Mouse (Mus musculus) gastrocnemius, postnatal 10 days (tissue): ENCODE data around the gene Mfap3. TPM values are rescaled to one million over a fixed set of nuclear protein-coding genes. Genes with fewer than 3 reads are reported as not detected.

Source experiments
- DNase-seq: peaks from one replicate; pipeline ENCODE4 v3.0.0; 2021; ENCODE audit warnings: mixed read lengths
- long read RNA-seq, 2 experiments: library from polyadenylated mRNA; stranded (forward); transcript quantifications; one replicate each; pipeline ENCODE4 v2.0.0; 2021
- total RNA-seq, 2 experiments: library from RNA; stranded (reverse); gene quantifications; 2 replicates each; pipeline ENCODE4 v1.2.3; 2021

Mfap3 gene
- 10 to 100 TPM; 16.1 to 18.4 TPM for total RNA-seq
- long read RNA-seq, experiment 1, full-length matches to known transcripts, result 17 of 25 reads
- long read RNA-seq, experiment 1, partial matches to known transcripts, result 4 of 25 reads
- long read RNA-seq, experiment 1, other reads (novel, unspliced or antisense), result 4 of 25 reads
- long read RNA-seq, experiment 2, full-length matches to known transcripts, result 18 of 23 reads
- long read RNA-seq, experiment 2, partial matches to known transcripts, result 2 of 23 reads
- long read RNA-seq, experiment 2, other reads (novel, unspliced or antisense), result 3 of 23 reads

DNA sequence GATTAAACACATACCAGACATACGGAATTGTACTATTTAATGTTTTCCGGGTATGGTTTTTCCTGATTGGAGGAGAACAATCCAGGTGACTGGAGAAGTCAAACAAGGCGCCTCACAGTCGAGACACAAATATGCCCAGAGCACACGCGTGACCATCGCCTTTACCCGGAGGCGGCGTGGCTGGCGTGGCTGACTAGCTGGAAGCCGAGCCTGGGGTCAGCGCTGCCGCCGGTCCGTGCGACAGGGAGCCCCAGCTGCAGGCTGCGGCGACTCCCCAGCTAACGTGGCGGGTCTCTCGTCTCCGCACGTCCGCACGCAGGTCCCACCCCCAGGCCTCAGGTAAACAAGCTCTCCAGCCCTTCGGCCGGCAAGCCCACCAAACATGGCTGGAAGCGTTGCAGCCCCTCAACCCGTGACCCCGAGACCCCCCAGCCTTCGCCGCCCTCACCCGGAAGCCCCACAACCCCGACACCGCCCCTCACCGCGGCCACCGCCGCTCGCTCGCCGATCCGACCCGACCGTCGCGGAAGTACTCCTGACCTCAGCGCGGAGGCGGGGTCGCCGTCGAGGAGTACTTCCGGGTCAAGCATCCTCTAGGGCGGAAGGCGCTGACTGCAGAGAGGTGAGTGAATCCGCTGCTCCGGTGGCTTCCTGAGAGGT is at the start of gene Mfap3, which contains the start of gene Fam114a2:
TSS of gene Mfap3 (plus strand) at position 574 of the 660 bp plus-strand sequence.
TSS of gene Fam114a2 (minus strand) at position 527 of the 660 bp plus-strand sequence.
- peak; percentile 96 for DNase-seq

DNA sequence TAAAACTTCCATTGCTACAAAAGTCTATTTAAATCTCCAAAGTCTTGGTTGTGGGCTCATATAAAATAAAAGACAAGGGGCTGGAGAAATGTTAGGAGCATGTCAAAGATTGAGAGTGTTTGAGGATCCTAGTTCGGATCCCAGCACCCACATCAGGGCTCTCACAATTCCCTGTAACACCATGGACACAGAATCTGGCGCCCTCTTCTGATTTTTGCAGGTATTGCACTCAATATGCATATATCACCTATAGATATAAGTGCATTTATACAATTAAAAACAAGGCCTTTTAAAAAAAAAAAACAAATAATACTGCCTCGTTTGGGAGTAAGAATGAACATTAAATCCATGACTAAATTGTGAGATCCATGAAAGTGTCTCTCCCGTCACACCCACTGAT is 49.8 kb upstream of the Mfap3 start:
- DNase-seq, result no peak

DNA sequence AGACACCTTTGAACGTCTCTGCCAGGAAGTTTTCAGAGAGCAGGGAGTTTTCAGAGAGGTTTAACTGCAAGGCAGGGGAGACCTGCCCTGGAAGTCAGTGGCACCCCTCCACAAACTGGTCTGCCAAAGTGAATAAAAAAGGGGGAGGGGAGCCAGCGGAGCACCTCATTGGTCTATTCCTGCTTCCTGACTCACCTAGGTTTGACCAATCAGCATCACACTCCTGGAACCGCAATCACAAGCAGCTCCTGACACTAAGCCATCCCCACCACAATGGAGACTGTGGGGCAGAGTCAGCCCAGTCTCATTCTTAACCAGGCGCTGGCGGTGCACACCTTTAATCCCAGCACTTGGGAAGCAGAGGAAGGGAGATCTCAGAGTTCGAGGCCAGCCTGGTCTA is 48.4 kb upstream of the Mfap3 start:
- no peak for DNase-seq

DNA sequence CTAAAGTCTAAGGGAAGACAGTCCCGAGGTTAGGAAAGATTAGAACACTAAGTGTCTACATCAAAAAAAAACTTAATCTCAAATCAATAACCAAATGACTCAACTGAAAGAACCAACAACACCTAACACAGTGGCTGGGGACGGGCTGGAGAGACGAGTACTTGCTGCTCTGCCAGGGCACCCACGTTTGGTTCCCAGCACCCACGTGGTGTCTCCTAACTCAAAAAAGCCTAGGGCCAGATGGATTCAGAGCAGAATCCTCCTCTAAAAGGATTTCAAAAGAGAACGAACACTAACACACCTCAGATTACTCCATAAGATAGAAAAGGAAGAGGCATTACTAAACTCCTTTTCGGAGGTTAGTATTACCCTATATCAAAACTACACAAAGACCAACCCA is 47.5 kb upstream of the Mfap3 start:
- no peak for DNase-seq

DNA sequence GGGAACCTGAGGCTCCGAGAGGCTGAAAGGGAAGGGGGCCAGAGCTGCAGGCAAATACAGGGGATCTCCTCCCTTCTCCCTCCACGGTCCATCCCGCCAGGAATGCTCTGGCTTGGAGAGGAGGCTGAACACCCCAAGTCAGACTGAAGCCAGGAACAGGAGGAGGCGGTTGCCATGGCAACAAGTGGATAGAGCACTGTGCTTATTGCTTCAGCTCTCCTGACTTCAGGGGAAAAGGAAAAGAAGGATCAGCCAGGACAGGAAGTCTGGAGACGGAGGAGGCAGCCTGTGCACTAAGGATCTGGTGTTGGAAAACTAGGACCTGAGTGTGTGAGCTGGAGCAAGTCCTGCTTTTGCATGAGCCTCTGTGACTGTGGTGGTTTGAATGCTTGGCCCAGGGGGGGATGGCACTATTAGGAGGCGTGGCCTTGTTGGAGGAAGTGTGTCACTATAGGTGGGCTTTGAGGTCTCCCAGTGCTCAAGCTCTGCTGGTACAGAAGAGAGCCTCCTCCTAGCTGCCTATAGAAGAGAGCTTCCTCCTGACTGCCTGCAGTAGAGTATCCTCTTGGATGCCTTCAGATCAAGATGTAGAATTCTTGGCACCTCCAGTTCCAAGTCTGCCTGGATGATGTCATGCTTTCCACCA is 44.0 kb upstream of the Mfap3 start:
- no peak for DNase-seq

DNA sequence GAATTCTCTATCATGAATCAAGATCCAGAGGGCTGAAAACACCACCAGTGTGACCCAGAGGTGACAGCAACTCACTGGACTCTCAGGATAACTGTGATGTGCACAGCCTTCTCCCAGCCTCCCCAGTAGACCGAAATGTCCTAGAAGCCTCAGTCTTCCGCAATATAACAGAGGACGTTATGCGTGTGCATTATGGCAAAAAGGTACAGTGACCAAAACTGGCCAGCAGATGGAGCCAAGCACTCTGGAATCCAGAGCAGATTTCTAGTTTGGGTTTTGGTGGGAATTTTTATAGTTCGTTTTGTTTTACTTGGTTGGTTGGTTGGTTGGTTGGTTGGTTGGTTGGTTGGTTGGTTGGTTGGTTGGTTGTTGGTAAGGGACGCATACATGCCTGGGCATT is 43.3 kb upstream of the Mfap3 start:
- DNase-seq, result peak; percentile 51

DNA sequence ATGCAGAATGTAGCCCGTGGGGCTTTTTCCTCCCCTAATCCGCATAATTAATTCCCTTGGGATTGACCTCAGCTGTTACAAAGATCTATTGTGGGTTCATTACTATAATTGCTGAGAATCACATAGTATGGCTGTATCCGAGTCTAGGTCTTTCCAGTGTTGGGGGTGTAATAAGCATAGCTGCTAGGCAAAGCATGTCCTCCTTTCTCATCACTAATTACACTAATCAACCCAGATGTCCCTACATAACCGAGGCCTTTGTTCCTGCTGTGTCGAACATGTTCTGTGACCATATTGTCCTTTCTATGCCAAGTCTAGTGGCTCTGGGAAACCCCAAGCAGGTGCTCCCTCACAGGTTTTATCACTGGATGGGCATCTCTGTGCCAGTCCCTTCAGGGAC is 40.4 kb upstream of the Mfap3 start:
- DNase-seq, result no peak

DNA sequence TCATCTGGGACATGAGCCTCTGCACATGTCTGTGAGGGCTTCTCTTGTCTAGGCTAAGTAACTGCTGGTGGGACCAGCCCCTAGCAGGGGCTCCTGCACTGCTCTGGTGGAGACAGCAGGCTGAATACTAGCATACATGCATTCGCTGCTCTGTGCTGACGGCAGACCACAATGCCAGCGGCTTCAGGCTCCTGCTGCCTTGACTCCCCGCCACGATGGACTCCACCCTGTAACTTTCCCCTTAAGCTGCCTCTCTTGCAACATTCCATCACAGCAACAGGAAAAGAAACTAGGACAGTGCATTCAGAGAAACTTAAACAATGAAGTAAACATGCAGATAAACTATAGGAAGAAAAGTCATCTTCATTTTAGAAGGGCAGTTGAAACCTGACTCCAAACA is 30.0 kb upstream of the Mfap3 start:
- no peak for DNase-seq

DNA sequence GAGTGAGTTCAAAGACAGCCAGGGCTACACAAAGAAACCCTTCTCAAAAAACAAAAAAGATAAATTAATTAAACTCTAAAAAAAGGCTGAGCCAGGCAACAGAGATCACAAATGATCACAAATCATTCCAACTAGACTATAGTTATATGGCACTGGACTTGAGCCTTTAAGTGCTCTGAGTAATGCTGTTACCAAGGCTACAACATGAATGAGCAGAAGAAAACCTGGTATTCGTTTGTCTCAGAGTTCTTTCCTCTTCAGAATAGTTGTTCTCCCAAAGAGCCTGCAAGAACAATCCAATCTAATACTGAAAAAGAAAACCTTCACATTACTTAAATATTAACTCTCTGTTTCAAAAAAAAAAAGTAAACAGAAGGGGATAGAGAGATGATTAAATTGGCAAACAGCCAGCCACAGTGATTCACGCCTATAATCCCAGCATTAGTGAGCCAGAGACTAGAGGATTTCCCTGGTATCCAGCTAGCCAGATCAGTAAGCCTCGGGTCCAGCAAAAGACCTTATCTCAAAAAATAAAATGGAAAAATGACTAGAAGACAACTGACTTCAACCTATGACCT is 21.9 kb upstream of the Mfap3 start:
- DNase-seq, result no peak

DNA sequence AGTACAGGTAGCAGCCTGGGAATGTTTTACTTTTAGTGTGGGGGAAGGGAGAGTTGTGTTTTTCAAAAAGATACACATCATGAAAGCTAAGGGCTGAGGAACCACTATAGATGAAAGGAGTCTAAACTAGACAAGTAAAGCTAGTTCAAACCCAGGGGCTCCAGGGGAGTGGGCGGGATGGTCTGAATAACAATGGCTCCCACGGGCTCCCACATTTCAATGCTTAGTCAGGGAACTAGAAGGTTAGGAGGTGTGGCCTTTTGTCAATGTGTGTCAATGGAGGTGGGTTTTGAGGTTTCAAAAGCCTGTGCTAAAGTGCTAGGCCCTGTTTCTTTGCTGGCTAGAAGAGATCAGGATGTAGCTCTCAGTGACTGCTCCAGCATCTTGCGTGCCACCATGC is 20.8 kb upstream of the Mfap3 start:
- no peak for DNase-seq

DNA sequence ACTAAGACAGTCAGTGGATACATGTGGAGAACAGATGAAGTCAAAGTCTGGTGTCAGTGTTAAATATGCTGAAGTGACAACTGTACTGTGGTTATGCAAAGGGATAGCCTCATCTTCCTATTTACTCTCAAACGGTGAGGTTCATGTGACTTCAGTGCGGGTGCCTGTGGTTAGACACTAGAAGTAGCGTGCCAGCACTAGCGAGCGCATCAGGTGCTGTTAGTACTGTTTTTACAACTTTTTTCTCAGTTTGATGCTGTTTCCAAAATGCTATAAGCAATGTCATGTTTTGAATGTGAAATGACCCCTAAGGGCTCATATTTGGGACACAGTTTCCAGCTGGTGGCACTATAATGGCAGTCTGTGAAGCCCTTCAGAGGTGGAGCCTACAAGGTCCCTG is 20.2 kb upstream of the Mfap3 start:
- no peak for DNase-seq

DNA sequence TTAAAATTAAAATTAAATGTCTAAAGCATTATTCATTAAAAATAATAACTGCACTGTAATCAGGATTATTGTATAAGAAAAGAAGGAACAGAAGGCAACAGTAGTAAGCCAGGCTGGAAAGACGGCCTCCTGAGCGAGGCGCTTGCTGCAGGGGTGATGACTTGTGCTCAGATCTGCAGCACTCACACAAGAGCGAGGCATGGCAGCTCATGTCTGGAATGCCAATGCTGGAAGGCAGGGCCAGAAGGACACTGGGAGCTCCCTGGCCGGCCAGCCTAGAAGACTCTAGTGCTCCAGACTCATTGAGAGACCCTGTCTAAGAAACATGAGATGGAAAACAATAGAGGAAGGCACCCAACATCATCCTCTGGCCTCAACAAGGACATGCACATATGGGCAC is 15.3 kb upstream of the Mfap3 start:
- DNase-seq, result no peak

DNA sequence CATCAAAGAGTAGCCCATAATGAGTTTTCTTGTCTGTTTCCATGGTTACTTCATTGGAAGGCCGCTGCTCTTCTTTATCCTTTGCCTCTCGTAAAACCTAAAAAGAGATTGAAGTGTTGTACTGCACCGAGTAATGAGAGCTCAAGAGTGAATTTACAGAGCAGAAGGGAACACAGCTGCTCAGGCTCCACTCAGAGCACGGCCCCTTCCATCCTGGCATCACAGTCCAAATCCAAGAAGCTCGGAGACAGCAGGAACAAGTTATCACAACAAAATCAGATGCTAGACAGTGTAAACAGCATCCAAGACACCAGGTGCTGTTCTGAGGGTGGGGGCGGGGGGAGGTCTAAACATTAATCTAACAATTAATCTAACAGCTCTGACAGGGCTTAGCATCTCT is 11.6 kb upstream of the Mfap3 start:
- DNase-seq, result no peak

DNA sequence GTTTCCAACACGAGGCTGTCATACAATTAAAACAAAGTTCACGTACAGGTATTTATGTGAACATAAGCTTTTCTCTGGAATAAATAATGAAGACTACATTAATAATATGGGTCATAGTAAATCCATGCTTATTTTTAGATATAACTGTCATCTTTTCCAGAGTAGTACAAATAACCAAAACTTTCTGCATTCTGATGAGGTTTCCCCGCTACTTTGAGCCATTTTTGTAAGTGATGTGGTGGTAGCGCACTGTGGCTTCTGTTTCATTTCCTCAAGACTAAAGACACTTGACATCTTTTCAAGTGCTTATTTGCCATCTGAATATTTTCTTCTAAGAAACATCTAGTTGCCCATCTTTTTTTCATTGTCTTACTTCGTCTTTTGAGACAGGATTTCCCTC is 3.2 kb upstream of the Mfap3 start:
- no peak for DNase-seq

DNA sequence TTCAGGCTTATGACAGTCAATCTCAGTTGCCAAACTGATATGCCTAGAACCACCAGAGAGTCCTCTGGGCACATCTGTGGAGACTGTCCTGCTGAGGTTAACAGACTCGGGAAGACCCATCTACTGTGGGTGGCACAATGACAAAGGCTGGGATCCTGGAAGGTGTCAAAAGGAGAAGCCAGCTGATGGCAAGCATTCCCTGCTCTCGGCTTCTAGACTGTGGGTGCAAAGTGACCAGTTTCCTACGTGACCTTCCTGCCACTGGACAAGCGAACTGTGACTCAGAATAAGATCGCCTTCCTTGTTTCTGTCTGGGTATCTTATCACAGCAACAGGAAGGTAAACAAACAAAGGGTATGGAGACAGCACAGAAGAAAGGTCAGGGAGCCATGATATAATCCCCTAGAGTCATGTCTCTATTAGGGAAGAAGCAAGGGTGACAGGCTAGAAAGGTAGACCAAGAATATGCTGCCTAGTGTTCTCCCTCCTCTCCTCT is 1.5 kb upstream of the Mfap3 start:
- DNase-seq, result no peak

DNA sequence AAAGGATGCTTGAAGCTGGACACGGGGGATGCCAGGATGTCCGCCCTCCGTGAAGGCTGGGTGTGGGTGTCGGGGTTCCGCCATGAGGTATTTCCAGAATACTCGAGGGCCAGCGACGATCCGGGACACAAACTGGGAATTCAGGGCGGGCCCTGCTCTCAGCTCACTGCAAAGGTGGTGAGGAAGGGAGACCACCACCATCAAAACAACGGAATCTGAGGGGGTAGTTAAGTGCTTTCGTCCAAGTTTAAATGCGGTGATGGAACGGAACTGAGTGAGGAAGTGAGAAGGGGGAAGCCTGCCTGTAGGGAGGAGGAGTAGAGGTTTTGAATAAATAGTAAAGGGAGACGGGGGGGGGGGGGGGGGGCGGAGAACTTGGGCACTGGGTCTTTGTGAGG is 286 bp downstream of the Mfap3 start:
- DNase-seq, result no peak

DNA sequence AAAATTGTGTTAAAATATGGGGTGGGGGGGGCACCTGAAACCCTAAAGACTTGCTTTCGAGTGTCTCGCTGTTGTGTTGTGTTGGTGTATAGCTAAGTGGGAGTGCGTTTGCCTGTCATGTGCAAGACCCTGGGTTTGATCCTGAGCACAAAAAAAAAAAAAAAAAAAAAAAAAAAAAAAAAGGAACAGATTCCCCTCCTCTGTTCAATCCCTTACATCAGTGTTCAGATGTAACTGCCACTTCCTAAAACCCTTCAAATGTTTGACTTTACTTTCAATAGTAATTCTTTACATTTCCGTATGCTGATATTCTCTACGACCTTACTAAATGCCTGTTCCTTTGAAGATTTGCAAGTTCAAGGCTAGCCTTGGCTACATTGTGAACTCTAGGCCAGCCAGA is 840 bp downstream of the Mfap3 start:
- no peak for DNase-seq

DNA sequence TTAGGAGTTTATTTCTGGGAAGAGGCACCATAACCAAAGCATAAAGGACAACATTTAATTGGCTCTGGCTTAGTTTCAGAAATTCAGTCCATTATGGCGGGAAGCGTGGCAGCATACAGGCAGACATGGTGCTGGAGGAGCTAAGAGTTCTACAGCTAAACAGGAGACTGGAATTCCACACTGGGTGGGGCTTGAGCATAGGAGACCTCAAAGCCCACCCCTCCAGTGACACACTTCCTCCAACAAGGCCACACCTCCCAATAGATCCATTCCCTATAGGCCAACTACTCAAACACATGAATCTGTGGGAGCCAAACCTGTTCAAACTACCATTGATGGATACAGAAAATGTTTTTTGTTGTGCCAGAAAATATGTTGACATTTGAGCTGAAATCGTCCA is 2.7 kb downstream of the Mfap3 start:
- no peak for DNase-seq

DNA sequence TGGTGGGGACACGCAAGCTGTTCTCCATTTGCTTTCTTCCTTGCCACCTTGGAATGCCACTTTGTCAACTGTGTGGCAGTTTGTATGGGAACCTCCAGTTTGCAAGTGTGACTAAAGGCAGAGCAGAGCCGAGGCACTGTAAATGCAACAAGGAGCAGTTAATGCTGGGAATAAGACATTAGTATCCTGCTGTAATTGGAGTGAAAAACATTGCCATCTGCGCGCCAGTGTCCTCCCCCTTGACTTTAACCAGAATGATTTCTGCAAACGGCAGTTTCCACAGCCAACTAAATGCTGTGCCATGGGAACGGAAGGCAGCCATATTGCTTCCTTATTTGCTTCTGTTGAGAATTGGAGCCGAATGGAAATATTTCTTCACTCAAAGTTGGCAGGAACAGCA is 3.6 kb downstream of the Mfap3 start:
- no peak for DNase-seq

DNA sequence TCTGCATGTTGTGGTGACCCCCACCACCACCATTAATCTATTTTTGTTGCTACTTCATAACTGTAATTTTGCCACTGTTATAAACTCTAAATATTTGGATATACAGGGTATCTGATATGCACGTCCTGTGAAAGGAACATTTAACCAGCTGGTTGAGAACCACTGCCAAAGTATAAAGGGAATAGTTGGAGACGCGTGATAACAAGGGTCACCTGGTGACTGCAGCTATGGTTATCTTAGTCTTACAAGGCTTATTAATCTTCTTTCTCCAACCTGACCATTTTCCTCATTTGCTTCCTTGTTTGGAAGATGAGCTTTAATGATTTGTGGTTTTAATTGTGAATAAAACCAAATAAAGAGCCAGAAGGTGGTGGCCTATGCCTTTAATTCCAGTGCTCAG is 5.0 kb downstream of the Mfap3 start:
- no peak for DNase-seq

DNA sequence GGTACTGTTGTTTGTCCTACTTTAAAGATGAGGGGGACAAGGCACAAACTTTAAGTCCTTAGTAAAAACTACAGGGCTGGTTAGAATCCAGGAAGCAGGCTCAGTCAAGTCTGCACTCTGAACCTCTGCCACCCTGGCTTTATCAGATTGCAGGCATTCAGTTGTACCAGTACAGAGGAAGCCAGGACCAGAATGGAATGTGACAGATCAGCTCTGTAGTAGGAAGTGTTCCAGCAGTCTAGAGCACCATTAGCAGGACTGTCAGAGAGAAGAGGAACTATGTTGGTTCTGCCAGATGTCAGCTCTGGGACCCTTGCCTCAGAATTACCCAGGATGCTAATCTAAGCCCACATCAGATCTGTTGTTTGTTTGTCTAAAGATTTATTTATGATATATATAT is 6.1 kb downstream of the Mfap3 start:
- DNase-seq, result no peak

DNA sequence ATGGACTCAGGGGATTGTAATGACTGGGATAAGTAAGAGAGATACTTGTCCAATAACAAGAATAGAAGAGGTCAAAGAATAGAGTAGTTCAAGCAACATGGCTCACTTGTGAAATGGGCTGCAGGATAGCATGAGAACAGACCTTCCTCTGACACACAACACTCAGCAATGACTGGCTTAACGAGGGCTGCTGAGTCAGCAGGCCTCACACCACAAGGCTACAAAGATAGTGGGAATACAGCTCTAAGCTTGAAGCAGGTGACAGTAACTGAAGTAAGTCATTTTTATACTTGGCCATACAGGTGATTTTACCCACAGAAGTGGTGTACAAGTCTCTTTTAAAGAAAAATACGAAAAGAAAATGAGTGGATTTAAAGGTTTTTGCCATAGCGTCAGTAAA is 7.4 kb downstream of the Mfap3 start:
- no peak for DNase-seq

DNA sequence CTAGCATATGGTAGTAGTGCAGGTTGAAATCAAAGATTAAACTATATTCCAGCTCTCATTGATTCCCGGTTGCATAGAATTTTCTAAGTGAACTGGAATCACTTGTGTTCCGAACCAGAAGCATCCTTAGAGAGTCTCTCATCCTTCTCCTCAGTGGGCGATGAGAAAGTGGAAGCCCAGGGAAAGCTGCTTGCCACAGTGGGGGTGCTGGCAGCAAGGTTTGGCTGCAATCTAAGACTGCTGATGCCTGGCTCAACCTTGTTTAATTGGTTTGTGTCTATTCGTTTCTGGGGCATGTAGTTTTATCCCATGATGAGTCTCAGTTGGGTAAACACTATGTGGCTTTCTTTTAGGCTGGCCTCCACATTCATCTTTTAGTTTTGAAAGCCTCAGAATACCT is 9.0 kb downstream of the Mfap3 start:
- DNase-seq, result no peak
